Mouse (Mus musculus): Measurements from ENCODE around the gene Slc28a1. TPM values are rescaled to one million over a fixed set of nuclear protein-coding genes. Genes with fewer than 3 reads are reported as not detected.

Gene Slc28a1
- polyA plus RNA-seq, 1 experiment from 2014 or later: not detected

GRCm38 (mm10) chr7:81123553-81123952 is 9.0 kb downstream of the Slc28a1 start:
- ATAC-seq (ENCODE audit: insufficient read depth): no peak
- WGBS: 61% methylated on average over 5 of the region's 5 CpGs
- Histone ChIP-seq H3K4me1 (ENCODE audit: insufficient read depth) (no peaks in the 10 kb centered on the region), H3K9me3 (ENCODE audit: low read depth, low read length) (no peaks in the 10 kb centered on the region), H3K9ac (no peak overlapping the region), H3K4me2 (no peak overlapping the region), H3K27me3 (ENCODE audit: insufficient read depth, low read length) (no peaks in the 10 kb centered on the region), H3K4me3 (ENCODE audit: low read depth, low read length) (no peak overlapping the region), H3K36me3 (ENCODE audit: insufficient read depth) (no peaks in the 10 kb centered on the region), H3K27ac (ENCODE audit: low read depth) (no peak overlapping the region)
- TF ChIP-seq CTCF (IDR thresholded peaks at IDR 0.05; ENCODE audit: low read depth): no peak
- DNase-seq: no peak

- no peaks in the 10 kb centered on the region for H3K4me1 ChIP-seq (ENCODE audit: insufficient read depth)
- no peaks in the 10 kb centered on the region for H3K9me3 ChIP-seq (ENCODE audit: low read depth, low read length)
- H3K27ac ChIP-seq (ENCODE audit: low read depth): no peak overlapping the region
- WGBS: 68% methylated on average over 8 of the region's 8 CpGs
- H3K9ac ChIP-seq: no peak overlapping the region
- H3K36me3 ChIP-seq (ENCODE audit: insufficient read depth): no peaks in the 10 kb centered on the region
- H3K4me3 ChIP-seq (ENCODE audit: low read depth, low read length): no peak overlapping the region
- ATAC-seq (ENCODE audit: insufficient read depth) (no peak), DNase-seq (no peak)
- H3K4me2 ChIP-seq: no peak overlapping the region
- TF ChIP-seq CTCF (IDR thresholded peaks at IDR 0.05; ENCODE audit: low read depth): no peak
- no peaks in the 10 kb centered on the region for H3K27me3 ChIP-seq (ENCODE audit: insufficient read depth, low read length)
Observed at GRCm38 (mm10) chr7:81124773-81125172, 10.2 kb downstream of the Slc28a1 start.

DNA sequence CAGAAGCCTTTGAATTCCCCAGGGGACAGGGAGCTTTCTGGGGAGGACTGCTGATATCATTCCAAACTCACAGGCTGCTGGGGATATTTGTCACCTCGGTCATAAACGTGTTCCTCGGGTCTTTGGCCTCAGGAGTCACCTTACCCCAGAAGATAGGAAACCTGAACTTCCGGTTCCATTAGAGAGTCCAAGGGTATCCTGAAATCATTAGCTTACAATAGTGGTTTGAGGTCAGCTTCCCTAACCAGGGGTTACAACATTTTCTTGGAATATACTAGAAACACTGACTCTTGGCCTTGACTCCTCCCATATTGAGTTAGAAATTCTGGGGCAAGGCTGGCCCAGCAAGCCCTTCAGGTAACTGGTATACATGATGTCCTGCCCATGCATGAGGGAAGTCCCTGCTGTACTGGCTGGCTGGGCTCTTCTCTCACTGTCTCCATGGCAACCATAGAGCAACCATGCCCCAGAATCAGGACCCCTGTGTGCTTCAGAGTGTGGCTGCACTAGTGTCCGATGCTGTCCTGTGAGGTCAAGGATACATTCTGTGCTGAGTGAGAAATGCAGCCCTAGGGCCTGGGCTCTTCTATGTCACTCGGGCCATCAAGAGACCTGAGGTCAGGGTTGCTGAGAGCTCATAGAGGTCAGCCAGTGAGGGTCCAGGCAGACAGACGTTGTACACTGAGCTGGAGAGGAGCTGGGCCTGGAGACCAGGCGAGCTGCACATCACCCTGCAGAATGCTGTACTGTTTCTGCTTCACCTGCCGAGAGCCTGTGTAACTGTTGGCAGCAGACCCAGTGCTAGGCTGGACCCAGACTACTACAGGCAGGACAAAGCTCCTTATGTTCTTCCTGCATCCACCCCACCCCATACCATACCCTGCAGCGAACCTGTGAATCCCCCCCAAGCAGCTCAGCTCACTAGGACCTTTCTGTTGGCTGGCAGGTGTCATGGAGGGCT is 10.9 kb downstream of the Slc28a1 start:
- H3K9ac ChIP-seq: no peak overlapping the region
- ATAC-seq (ENCODE audit: insufficient read depth) (no peak), DNase-seq (no peak)
- WGBS: 45% methylated on average over 10 of the region's 10 CpGs
- no peaks in the 10 kb centered on the region for H3K36me3 ChIP-seq (ENCODE audit: insufficient read depth)
- H3K9me3 ChIP-seq (ENCODE audit: low read depth, low read length): no peaks in the 10 kb centered on the region
- H3K27me3 ChIP-seq (ENCODE audit: insufficient read depth, low read length): no peaks in the 10 kb centered on the region
- H3K4me2 ChIP-seq: no peak overlapping the region
- no peaks in the 10 kb centered on the region for H3K4me1 ChIP-seq (ENCODE audit: insufficient read depth)
- no peak overlapping the region for H3K4me3 ChIP-seq (ENCODE audit: low read depth, low read length)
- no peak for TF ChIP-seq CTCF (IDR thresholded peaks at IDR 0.05; ENCODE audit: low read depth)
- no peak overlapping the region for H3K27ac ChIP-seq (ENCODE audit: low read depth)

- no peak for ATAC-seq (ENCODE audit: insufficient read depth)
- H3K27ac ChIP-seq (ENCODE audit: low read depth): no peak overlapping the region
- 50% methylated on average over 7 of the region's 7 CpGs for WGBS
Observed at GRCm38 (mm10) chr7:81131864-81132263, 17.3 kb downstream of the Slc28a1 start.

DNA sequence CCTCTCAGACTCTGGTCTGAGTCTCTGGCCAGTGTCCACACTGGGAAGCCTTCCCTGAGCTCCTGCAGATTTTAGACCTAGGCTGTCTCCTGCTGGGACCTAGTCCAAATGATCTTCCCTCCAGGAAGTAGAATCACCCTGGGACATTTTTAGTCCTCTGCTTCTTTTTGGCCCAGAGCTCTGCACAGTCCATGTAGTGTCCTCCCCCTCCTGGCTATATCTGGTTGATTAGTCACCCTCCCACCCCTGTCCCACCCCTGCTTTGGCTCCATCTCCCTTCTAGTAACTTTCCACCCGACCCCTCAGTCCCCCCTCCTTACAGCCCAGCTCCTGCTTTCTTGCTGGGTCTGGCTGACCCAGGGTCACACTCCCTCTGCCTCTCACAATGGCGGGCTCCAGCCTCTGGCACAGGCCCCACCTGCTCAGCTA is 18.3 kb downstream of the Slc28a1 start:
- H3K4me3 ChIP-seq (ENCODE audit: low read depth, low read length): no peak overlapping the region
- no peaks in the 10 kb centered on the region for H3K9me3 ChIP-seq (ENCODE audit: low read depth, low read length)
- DNase-seq: peak; percentile 41
- no peaks in the 10 kb centered on the region for H3K27me3 ChIP-seq (ENCODE audit: insufficient read depth, low read length)
- no peak for TF ChIP-seq CTCF (IDR thresholded peaks at IDR 0.05; ENCODE audit: low read depth)
- peaks cover 3% of the 10 kb centered on the region for H3K4me1 ChIP-seq (ENCODE audit: insufficient read depth)
- no peak overlapping the region for H3K9ac ChIP-seq
- H3K27ac ChIP-seq (ENCODE audit: low read depth): no peak overlapping the region
- WGBS: 26% methylated on average over 2 of the region's 2 CpGs
- H3K36me3 ChIP-seq (ENCODE audit: insufficient read depth): no peaks in the 10 kb centered on the region
- H3K4me2 ChIP-seq: no peak overlapping the region
- ATAC-seq (ENCODE audit: insufficient read depth): 0 out of 2 replicates have a peak, but pooled peaks have one; percentile 22

More at GRCm38 (mm10) chr7:81131864-81132263, 17.3 kb downstream of the Slc28a1 start:
- Histone ChIP-seq H3K9ac (no peak overlapping the region), H3K9me3 (ENCODE audit: low read depth, low read length) (no peaks in the 10 kb centered on the region), H3K4me3 (ENCODE audit: low read depth, low read length) (no peak overlapping the region), H3K27me3 (ENCODE audit: insufficient read depth, low read length) (no peaks in the 10 kb centered on the region), H3K4me1 (ENCODE audit: insufficient read depth) (peaks cover 3% of the 10 kb centered on the region), H3K4me2 (no peak overlapping the region), H3K36me3 (ENCODE audit: insufficient read depth) (no peaks in the 10 kb centered on the region)
- no peak for TF ChIP-seq CTCF (IDR thresholded peaks at IDR 0.05; ENCODE audit: low read depth)
- peak; percentile 29 for DNase-seq

- ATAC-seq (ENCODE audit: insufficient read depth) (no peak), DNase-seq (no peak)
- no peak overlapping the region for H3K9ac ChIP-seq
- no peak for TF ChIP-seq CTCF (IDR thresholded peaks at IDR 0.05; ENCODE audit: low read depth)
- no peak overlapping the region for H3K27ac ChIP-seq (ENCODE audit: low read depth)
- H3K9me3 ChIP-seq (ENCODE audit: low read depth, low read length): no peaks in the 10 kb centered on the region
- 64% methylated on average over 6 of the region's 6 CpGs for WGBS
- no peaks in the 10 kb centered on the region for H3K27me3 ChIP-seq (ENCODE audit: insufficient read depth, low read length)
- no peak overlapping the region for H3K4me2 ChIP-seq
- H3K4me3 ChIP-seq (ENCODE audit: low read depth, low read length): no peak overlapping the region
- H3K4me1 ChIP-seq (ENCODE audit: insufficient read depth): peaks cover 3% of the 10 kb centered on the region
- H3K36me3 ChIP-seq (ENCODE audit: insufficient read depth): no peaks in the 10 kb centered on the region
Observed at GRCm38 (mm10) chr7:81133416-81133815, 18.8 kb downstream of the Slc28a1 start.

DNA sequence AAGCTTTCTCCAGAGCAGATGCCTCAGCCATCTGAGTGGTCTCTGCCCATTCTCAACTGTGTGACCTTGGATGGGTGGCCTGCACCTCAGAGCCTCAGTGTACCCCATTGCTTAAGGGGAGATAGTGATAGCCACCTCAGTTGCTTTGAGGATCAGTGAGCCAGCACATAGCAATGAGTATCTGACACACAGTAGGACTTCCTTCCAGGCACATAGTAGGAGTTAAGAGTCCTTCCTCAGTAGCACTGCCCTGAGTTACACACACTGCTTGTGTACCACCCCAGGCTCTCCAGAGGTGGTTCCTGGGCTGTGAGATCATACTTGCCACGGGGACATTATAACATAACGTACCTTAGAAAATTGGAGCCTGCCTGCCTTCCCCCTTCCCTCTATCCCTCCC is 19.3 kb downstream of the Slc28a1 start:
- H3K4me1 ChIP-seq (ENCODE audit: insufficient read depth): peaks cover 3% of the 10 kb centered on the region
- no peak for TF ChIP-seq CTCF (IDR thresholded peaks at IDR 0.05; ENCODE audit: low read depth)
- no peak overlapping the region for H3K9ac ChIP-seq
- DNase-seq: no peak
- H3K36me3 ChIP-seq (ENCODE audit: insufficient read depth): no peaks in the 10 kb centered on the region
- H3K4me2 ChIP-seq: no peak overlapping the region
- no peaks in the 10 kb centered on the region for H3K9me3 ChIP-seq (ENCODE audit: low read depth, low read length)
- no peak for ATAC-seq (ENCODE audit: insufficient read depth)
- H3K27ac ChIP-seq (ENCODE audit: low read depth): no peak overlapping the region
- WGBS: 78% methylated on average over 2 of the region's 2 CpGs
- no peaks in the 10 kb centered on the region for H3K27me3 ChIP-seq (ENCODE audit: insufficient read depth, low read length)
- H3K4me3 ChIP-seq (ENCODE audit: low read depth, low read length): no peak overlapping the region
